In genomic region chr3:58138726-58139585, GRCm38 (mm10) we compare ENCODE assay signal across 8 mouse cellular contexts.
DNase-seq lines count a peak whose midpoint lies in the region; ATAC-seq and TF ChIP-seq lines count a peak whose summit lies in the region.

No protein-coding gene starts in this region.

- H3K79me2 ChIP-seq in C2C12 (ENCODE audit: control insufficient read depth, insufficient read depth), result no peaks in the 10 kb centered on the region

- CTCF ChIA-PET in Patski (lab: Charles Lee), result interaction anchor here (0.9 to 16.0 kb wide), 9 partner anchors 9 to 350 kb away, joined by 3 to 286 read pairs (median 3); no protein-coding TSS in a partner anchor

- H3K4me2 ChIP-seq in kidney, embryonic 14.5 days (replicated peaks; ENCODE audit: low read depth, low read length), result no peak overlapping the region

- no peak overlapping the region for H3K4me3 ChIP-seq in kidney, embryonic 14.5 days (ENCODE audit: low read length)
- no peak overlapping the region for H3K4me3 ChIP-seq in C2C12 (ENCODE audit: insufficient read depth, poor library complexity, severe bottlenecking)

- H3K36me3 ChIP-seq in kidney, embryonic 14.5 days (ENCODE audit: control insufficient read depth, insufficient read depth, low read length), result no peaks in the 10 kb centered on the region
- no peaks in the 10 kb centered on the region for H3K36me3 ChIP-seq in C2C12 (ENCODE audit: control insufficient read depth, insufficient read depth)
- H3K36me3 ChIP-seq in splenic B cell, adult 2 months (ENCODE audit: control insufficient read depth, insufficient read depth, low read length, poor library complexity, severe bottlenecking), result no peaks in the 10 kb centered on the region

- no peaks in the 10 kb centered on the region for H3K27me3 ChIP-seq in kidney, embryonic 14.5 days (ENCODE audit: control insufficient read depth, insufficient read depth, low read length)
- no peaks in the 10 kb centered on the region for H3K27me3 ChIP-seq in C2C12 (ENCODE audit: control insufficient read depth, insufficient read depth, insufficient read length)
- H3K27me3 ChIP-seq in Patski, result no peaks in the 10 kb centered on the region
- H3K27me3 ChIP-seq in splenic B cell, adult 2 months (ENCODE audit: control insufficient read depth, insufficient read depth, low read length, poor library complexity, severe bottlenecking), result no peaks in the 10 kb centered on the region

- no peak overlapping the region for H3K27ac ChIP-seq in kidney, embryonic 14.5 days (ENCODE audit: low read depth, low read length)

- TF ChIP-seq CTCF in C2C12 (IDR thresholded peaks at IDR 0.05; ENCODE audit: control insufficient read depth, insufficient read depth, insufficient read length) (peak; percentile 20), Patski (IDR thresholded peaks at IDR 0.05) (peak; percentile 94)

- WGBS in kidney, embryonic 14.5 days, result 76% methylated on average over 8 of the region's 8 CpGs

- POLR2A ChIA-PET in Patski (lab: Charles Lee), result interaction anchor here (0.6 to 1.5 kb wide), 3 partner anchors 12 to 194 kb away, joined by 3 to 5 read pairs (median 4); no protein-coding TSS in a partner anchor

- H3K9ac ChIP-seq in kidney, embryonic 14.5 days (ENCODE audit: low read depth, low read length), result no peak overlapping the region

- no peaks in the 10 kb centered on the region for H3K9me3 ChIP-seq in kidney, embryonic 14.5 days (ENCODE audit: control insufficient read depth, low read length)

- H3K79me3 ChIP-seq in C2C12 (ENCODE audit: low read depth), result no peaks in the 10 kb centered on the region

- H3ac ChIP-seq in C2C12 (ENCODE audit: control insufficient read depth, insufficient read length, low read depth), result no peak overlapping the region

- H3K4me1 ChIP-seq in kidney, embryonic 14.5 days (ENCODE audit: control insufficient read depth, insufficient read depth, low read length), result no peaks in the 10 kb centered on the region

- in situ Hi-C loops in Patski (cut with MboI; ENCODE audit: low pct_unique_long_range_greater_than_20kb), result no loop called here

- DNase-seq in kidney, adult 9 months, result peak; percentile 47
- no peak for DNase-seq in Patski (ENCODE audit: low read depth, low spot score)
- peak; percentile 36 for DNase-seq in embryo, embryonic 9.5 days (ENCODE audit: extremely low spot score)
- peak; percentile 36 to 80 for DNase-seq in kidney, postnatal 36 days
- DNase-seq in splenic B cell, adult 2 months (ENCODE audit: low read depth, low spot score), result peak; percentile 39

- no peak for ATAC-seq in kidney, embryonic 14.5 days (ENCODE audit: low FRiP score, low TSS enrichment)
- ATAC-seq in Patski, result peak; percentile 44
- ATAC-seq in activated CD4-positive, CD25-positive, alpha-beta regulatory T cell, adult 4 months, result no peak

TF ChIP-seq in C2C12, 6 proteins besides CTCF, POLR2A, EP300 and RAD21:
- TF ChIP-seq MYOG (IDR thresholded peaks at IDR 0.05; ENCODE audit: control insufficient read depth, extremely low read depth, insufficient read length) (no peak), FOSL1 (IDR thresholded peaks at IDR 0.05; ENCODE audit: insufficient read depth, low read length, poor library complexity, severe bottlenecking) (no peak), MYOD1 (IDR thresholded peaks at IDR 0.05; ENCODE audit: control insufficient read depth, insufficient read length, low read depth) (no peak), MAX (IDR thresholded peaks at IDR 0.05) (no peak), CEBPB (IDR thresholded peaks at IDR 0.05; ENCODE audit: low read depth) (no peak), USF1 (IDR thresholded peaks at IDR 0.05; ENCODE audit: low read depth) (no peak)
